Mouse (Mus musculus) embryonic facial prominence, embryonic 15.5 days (tissue): Measurements from ENCODE around the gene Nalcn. TPM values are rescaled to one million over a fixed set of nuclear protein-coding genes. Genes with fewer than 3 reads are reported as not detected.

Experiments
- ATAC-seq: fragments of 200-750 bp; cut with Nextera tagmentation; 2 replicates; pipeline ENCODE4 v1.8.0; 2017; ENCODE audit warnings: low read depth, moderate TSS enrichment; ENCODE audit not compliant: insufficient number of reproducible peaks, low FRiP score, low TSS enrichment
- H3K27ac ChIP-seq: fragments of 300-500 bp; sonication (generic); replicated peaks from 2 replicates; pipeline ENCODE4 v1.5.1; 2015; ENCODE audit warnings: mild to moderate bottlenecking, inconsistent platforms
- H3K27me3 ChIP-seq: fragments of 300-500 bp; sonication (generic); 2 replicates; pipeline ENCODE4 v1.6.1; 2015; ENCODE audit warnings: inconsistent platforms
- H3K36me3 ChIP-seq: fragments of 300-500 bp; sonication (generic); 2 replicates; pipeline ENCODE4 v1.6.1; 2015; ENCODE audit warnings: mild to moderate bottlenecking, inconsistent platforms
- H3K4me1 ChIP-seq: fragments of 300-500 bp; sonication (generic); 2 replicates; pipeline ENCODE4 v1.6.1; 2015; ENCODE audit warnings: inconsistent platforms
- H3K4me2 ChIP-seq: fragments of 300-500 bp; sonication (generic); replicated peaks from 2 replicates; pipeline ENCODE4 v1.6.1; 2015; ENCODE audit warnings: mild to moderate bottlenecking, inconsistent platforms
- H3K4me3 ChIP-seq: fragments of 300-500 bp; sonication (generic); replicated peaks from 2 replicates; pipeline ENCODE4 v1.5.1; 2015; ENCODE audit warnings: mild to moderate bottlenecking, inconsistent platforms
- H3K9ac ChIP-seq: fragments of 300-500 bp; sonication (generic); 2 replicates; pipeline ENCODE4 v1.6.1; 2015; ENCODE audit warnings: inconsistent platforms
- H3K9me3 ChIP-seq: fragments of 300-500 bp; sonication (generic); replicated peaks from 2 replicates; pipeline ENCODE4 v1.6.1; 2016; ENCODE audit warnings: inconsistent platforms
- WGBS: fragments of 180-500 bp; shearing (Covaris S2); methylation state at CpG from one replicate; pipeline ENCODE4 v1.1.7; 2015; 5-methylcytosine and 5-hydroxymethylcytosine counted together
- polyA plus RNA-seq: library from polyadenylated mRNA; unstranded; fragments of >200 nt; fragmentation: Nextera tagmentation; extraction: Ambion mirVana; gene quantifications from 2 replicates; pipeline ENCODE4 v1.2.1, GENCODE M21; 2015

The Nalcn gene
- polyA plus RNA-seq, 1 experiment from 2014 or later = 1.5 TPM

- Histone ChIP-seq H3K4me1 (no peaks in the 10 kb centered on the region), H3K4me2 (no peak overlapping the region), H3K9me3 (no peaks in the 10 kb centered on the region), H3K4me3 (no peak overlapping the region), H3K9ac (no peak overlapping the region), H3K27ac (no peak overlapping the region), H3K27me3 (no peaks in the 10 kb centered on the region), H3K36me3 (no peaks in the 10 kb centered on the region)
- ATAC-seq = no peak
Observed at GRCm38 (mm10) chr14:123495544-123495943, 131.4 kb downstream of the Nalcn start.

GRCm38 (mm10) chr14:123488575-123489207, 138.3 kb downstream of the Nalcn start:
- no peak overlapping the region for H3K9ac ChIP-seq
- 41% methylated on average over 1 of the region's 1 CpGs for WGBS
- no peak for ATAC-seq
- H3K9me3 ChIP-seq = no peaks in the 10 kb centered on the region
- no peaks in the 10 kb centered on the region for H3K27me3 ChIP-seq
- H3K27ac ChIP-seq = no peak overlapping the region
- H3K4me3 ChIP-seq = no peak overlapping the region
- no peaks in the 10 kb centered on the region for H3K4me1 ChIP-seq
- no peaks in the 10 kb centered on the region for H3K36me3 ChIP-seq
- no peak overlapping the region for H3K4me2 ChIP-seq

- no peak overlapping the region for H3K27ac ChIP-seq
- 60% methylated on average over 1 of the region's 1 CpGs for WGBS
- H3K4me3 ChIP-seq = no peak overlapping the region
- no peaks in the 10 kb centered on the region for H3K36me3 ChIP-seq
- H3K9me3 ChIP-seq = 0 out of 2 replicates have a peak, but pooled peaks cover 3% of the 10 kb centered on the region
- ATAC-seq = no peak
- H3K9ac ChIP-seq = no peak overlapping the region
- no peaks in the 10 kb centered on the region for H3K27me3 ChIP-seq
- no peaks in the 10 kb centered on the region for H3K4me1 ChIP-seq
- no peak overlapping the region for H3K4me2 ChIP-seq
Observed at GRCm38 (mm10) chr14:123462026-123462425, 164.9 kb downstream of the Nalcn start.

- Histone ChIP-seq H3K27ac (no peak overlapping the region), H3K4me3 (no peak overlapping the region), H3K4me2 (no peak overlapping the region), H3K9me3 (no peaks in the 10 kb centered on the region), H3K9ac (no peak overlapping the region), H3K36me3 (no peaks in the 10 kb centered on the region), H3K4me1 (no peaks in the 10 kb centered on the region), H3K27me3 (no peaks in the 10 kb centered on the region)
- no peak for ATAC-seq
- WGBS = 50% methylated on average over 1 of the region's 1 CpGs
Observed at GRCm38 (mm10) chr14:123446031-123446430, 180.9 kb downstream of the Nalcn start.

- no peak overlapping the region for H3K27ac ChIP-seq
- H3K4me2 ChIP-seq = no peak overlapping the region
- WGBS = 73% methylated on average over 3 of the region's 3 CpGs
- H3K9me3 ChIP-seq = no peaks in the 10 kb centered on the region
- H3K27me3 ChIP-seq = no peaks in the 10 kb centered on the region
- no peaks in the 10 kb centered on the region for H3K4me1 ChIP-seq
- no peak overlapping the region for H3K9ac ChIP-seq
- no peak for ATAC-seq
- no peak overlapping the region for H3K4me3 ChIP-seq
- H3K36me3 ChIP-seq = no peaks in the 10 kb centered on the region
Observed at GRCm38 (mm10) chr14:123435542-123435941, 191.4 kb downstream of the Nalcn start.

- no peaks in the 10 kb centered on the region for H3K36me3 ChIP-seq
Observed at GRCm38 (mm10) chr14:123376167-123376855, 250.6 kb downstream of the Nalcn start.

GRCm38 (mm10) chr14:123371522-123371921, 255.4 kb downstream of the Nalcn start:
- Histone ChIP-seq H3K36me3 (no peaks in the 10 kb centered on the region), H3K27me3 (no peaks in the 10 kb centered on the region), H3K9ac (no peak overlapping the region), H3K4me3 (no peak overlapping the region), H3K9me3 (no peaks in the 10 kb centered on the region), H3K27ac (no peak overlapping the region), H3K4me2 (no peak overlapping the region), H3K4me1 (no peaks in the 10 kb centered on the region)
- WGBS = 13% methylated on average over 9 of the region's 9 CpGs
- no peak for ATAC-seq

More at GRCm38 (mm10) chr14:123376167-123376855, 250.6 kb downstream of the Nalcn start:
- no peak overlapping the region for H3K4me2 ChIP-seq
- no peak overlapping the region for H3K9ac ChIP-seq
- H3K27me3 ChIP-seq = no peaks in the 10 kb centered on the region
- no peak overlapping the region for H3K4me3 ChIP-seq
- no peak overlapping the region for H3K27ac ChIP-seq
- 76% methylated on average over 7 of the region's 7 CpGs for WGBS
- no peak for ATAC-seq
- no peaks in the 10 kb centered on the region for H3K4me1 ChIP-seq
- no peaks in the 10 kb centered on the region for H3K9me3 ChIP-seq

- Histone ChIP-seq H3K36me3 (no peaks in the 10 kb centered on the region), H3K4me1 (no peaks in the 10 kb centered on the region), H3K9ac (no peak overlapping the region), H3K4me2 (no peak overlapping the region), H3K9me3 (no peaks in the 10 kb centered on the region), H3K27ac (no peak overlapping the region), H3K27me3 (no peaks in the 10 kb centered on the region), H3K4me3 (no peak overlapping the region)
- 81% methylated on average over 1 of the region's 1 CpGs for WGBS
- no peak for ATAC-seq
Observed at GRCm38 (mm10) chr14:123359691-123360090, 267.3 kb downstream of the Nalcn start.

- Histone ChIP-seq H3K4me1 (no peaks in the 10 kb centered on the region), H3K9me3 (no peaks in the 10 kb centered on the region), H3K4me3 (no peak overlapping the region), H3K36me3 (no peaks in the 10 kb centered on the region), H3K27ac (no peak overlapping the region), H3K4me2 (no peak overlapping the region), H3K9ac (no peak overlapping the region), H3K27me3 (no peaks in the 10 kb centered on the region)
- 9% methylated on average over 6 of the region's 6 CpGs for WGBS
- no peak for ATAC-seq
Observed at GRCm38 (mm10) chr14:123352973-123353372, 274.0 kb downstream of the Nalcn start.

- no peaks in the 10 kb centered on the region for H3K36me3 ChIP-seq
- WGBS = 25% methylated on average over 1 of the region's 1 CpGs
Observed at GRCm38 (mm10) chr14:123331841-123332240, 295.1 kb downstream of the Nalcn start.

GRCm38 (mm10) chr14:123314369-123314768, 312.6 kb downstream of the Nalcn start:
- no peaks in the 10 kb centered on the region for H3K27me3 ChIP-seq
- no peak overlapping the region for H3K9ac ChIP-seq
- H3K4me3 ChIP-seq = no peak overlapping the region
- no peak for ATAC-seq
- H3K4me1 ChIP-seq = no peaks in the 10 kb centered on the region
- no peaks in the 10 kb centered on the region for H3K9me3 ChIP-seq
- H3K4me2 ChIP-seq = no peak overlapping the region
- H3K27ac ChIP-seq = no peak overlapping the region
- WGBS = 41% methylated on average over 1 of the region's 1 CpGs
- no peaks in the 10 kb centered on the region for H3K36me3 ChIP-seq

More at GRCm38 (mm10) chr14:123331841-123332240, 295.1 kb downstream of the Nalcn start:
- no peak for ATAC-seq
- Histone ChIP-seq H3K9ac (no peak overlapping the region), H3K4me1 (no peaks in the 10 kb centered on the region), H3K9me3 (no peaks in the 10 kb centered on the region), H3K4me2 (no peak overlapping the region), H3K27me3 (no peaks in the 10 kb centered on the region), H3K27ac (no peak overlapping the region), H3K4me3 (no peak overlapping the region)

- H3K9ac ChIP-seq = no peak overlapping the region
- H3K27me3 ChIP-seq = no peaks in the 10 kb centered on the region
- H3K9me3 ChIP-seq = no peaks in the 10 kb centered on the region
- H3K36me3 ChIP-seq = no peaks in the 10 kb centered on the region
- no peaks in the 10 kb centered on the region for H3K4me1 ChIP-seq
- H3K4me3 ChIP-seq = no peak overlapping the region
- H3K4me2 ChIP-seq = no peak overlapping the region
- 81% methylated on average over 4 of the region's 4 CpGs for WGBS
- ATAC-seq = no peak
- no peak overlapping the region for H3K27ac ChIP-seq
Observed at GRCm38 (mm10) chr14:123312371-123312770, 314.6 kb downstream of the Nalcn start.
